Mouse (Mus musculus) erythroblast, embryonic 14.5 days (primary cell): ENCODE results near the gene Pld2.

Source experiments
- GATA1 ChIP-seq: IDR thresholded peaks from 2 replicates; pipeline ENCODE4 v1.6.1; 2012; ENCODE audit warnings: low read length, inconsistent platforms, mixed read lengths
- TAL1 ChIP-seq: IDR thresholded peaks from 3 replicates; pipeline ENCODE4 v1.6.1; 2012; ENCODE audit warnings: low read length, inconsistent platforms, mixed read lengths

- TF ChIP-seq GATA1: no peak
- no peak for TF ChIP-seq TAL1
Observed at GRCm38 (mm10) chr11:70524782-70525181, 15.1 kb upstream of the Pld2 start.
